Mouse (Mus musculus) B cell, adult (primary cell): ENCODE measurements around the gene Tmed6. TPM values are rescaled to one million over a fixed set of nuclear protein-coding genes. Genes with fewer than 3 reads are reported as not detected.

Source experiments
- total RNA-seq: library from RNA; stranded (reverse); gene quantifications from 4 replicates; pipeline ENCODE4 v1.2.4, GENCODE M21; 2023; ENCODE audit not compliant: inconsistent age

Tmed6 gene
- total RNA-seq: 0.86 to 1.6 TPM (median 1.2 TPM) in 3 of 4 replicates, not detected in the other

GRCm38 (mm10) chr8:107065511-107066496, at the start of gene Tmed6:
Gene Tmed6, minus strand, starts transcription at chr8:107065644.

GRCm38 (mm10) chr8:107096366-107097036, 31.1 kb upstream of the Tmed6 start, which contains the start of gene Terf2:
Gene Terf2, minus strand, starts transcription at chr8:107096547.

GRCm38 (mm10) chr8:107056076-107056972, 9.1 kb downstream of the Tmed6 start, which contains the start of the genes Cog8 and Nip7:
Gene Cog8, minus strand, starts transcription at chr8:107056689.
Gene Nip7, plus strand, starts transcription at chr8:107056877.

GRCm38 (mm10) chr8:107048061-107048941, 17.1 kb downstream of the Tmed6 start, which contains the start of gene Pdf:
Gene Pdf, minus strand, starts transcription at chr8:107048614.

GRCm38 (mm10) chr8:107030650-107031576, 34.5 kb downstream of the Tmed6 start, which contains the start of gene Vps4a:
Gene Vps4a, plus strand, starts transcription at chr8:107031222.

Other genes with a start within 250 kb of the Tmed6 start
- gene Has3, start 195.4 kb downstream of the Tmed6 start, total RNA-seq: 0.48 to 0.96 TPM (median 0.65 TPM) in 4 replicates
- gene Utp4, start 172.0 kb downstream of the Tmed6 start, total RNA-seq: 40.5 to 44.4 TPM (median 41.5 TPM) in 4 replicates
- 3.0 to 4.5 TPM (median 3.9 TPM) in 4 replicates for gene Sntb2, start 129.9 kb downstream of the Tmed6 start, total RNA-seq
- gene Vps4a, start 34.4 kb downstream of the Tmed6 start, total RNA-seq: 41.3 to 48.2 TPM (median 44.4 TPM) in 4 replicates
- gene Pdf, start 17.0 kb downstream of the Tmed6 start, total RNA-seq: 7.0 to 12.6 TPM (median 10.7 TPM) in 4 replicates
- gene Cog8, start 9.0 kb downstream of the Tmed6 start, total RNA-seq: 39.8 to 49.1 TPM (median 46.6 TPM) in 4 replicates
- 58.4 to 77.6 TPM (median 63.8 TPM) in 4 replicates for gene Nip7, start 8.8 kb downstream of the Tmed6 start, total RNA-seq
- 60.3 to 67.5 TPM (median 63.5 TPM) in 4 replicates for gene Terf2, start 30.9 kb upstream of the Tmed6 start, total RNA-seq
- gene Cyb5b, start 85.0 kb upstream of the Tmed6 start, total RNA-seq: 29.7 to 34.0 TPM (median 31.5 TPM) in 4 replicates
- gene Nfat5, start 227.8 kb upstream of the Tmed6 start, total RNA-seq: 90.5 to 123 TPM (median 109 TPM) in 4 replicates